Mouse (Mus musculus) embryonic fibroblast, embryonic 13.5 days (primary cell): ENCODE measurements around the gene Tmem82.

Source experiments
- CTCF ChIP-seq: IDR thresholded peaks from 2 replicates; pipeline ENCODE4 v1.5.1; 2011; ENCODE audit warnings: mild to moderate bottlenecking, control low read depth, low read length, moderate library complexity, borderline replicate concordance; ENCODE audit not compliant: insufficient read depth
- POLR2A ChIP-seq: IDR thresholded peaks from 2 replicates; pipeline ENCODE4 v1.6.1; 2011; ENCODE audit warnings: low read depth, mild to moderate bottlenecking, control low read depth, low read length, moderate library complexity

DNA sequence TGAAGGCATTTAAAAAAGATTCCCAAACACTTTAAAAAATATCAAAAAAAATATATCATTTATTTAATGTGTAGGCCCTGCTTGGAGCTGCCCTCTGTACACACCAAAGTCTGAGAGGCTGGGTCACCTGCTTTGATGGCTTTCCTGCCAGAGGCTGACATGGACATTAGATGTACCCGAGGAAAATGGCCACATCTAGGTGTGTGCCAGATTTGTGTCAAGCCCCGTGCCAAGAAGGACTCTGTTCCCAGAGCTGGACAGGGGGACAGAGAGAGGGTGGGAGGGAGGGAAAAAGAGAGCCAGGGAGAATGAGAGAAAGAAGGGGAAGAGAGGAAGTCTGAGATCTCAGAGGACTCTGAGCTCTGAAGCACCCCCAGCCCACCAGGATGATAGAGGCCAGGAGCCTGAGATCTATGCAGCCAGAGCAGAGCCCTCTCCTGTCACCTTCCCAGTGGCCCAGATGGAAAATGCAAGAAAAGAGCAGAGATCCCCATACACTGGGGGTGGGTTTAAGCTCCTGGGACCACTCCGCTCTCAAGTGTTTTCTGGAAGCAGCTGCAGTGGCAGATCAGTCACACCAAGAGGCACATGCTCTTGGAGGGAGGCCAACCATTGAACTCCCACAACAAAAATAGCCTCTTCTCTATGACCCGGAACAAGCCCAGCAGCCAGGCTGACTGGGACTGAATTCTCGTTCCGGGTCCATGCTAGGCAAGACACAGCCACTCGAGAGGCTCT lies 24.9 kb upstream of the Tmem82 start:
- TF ChIP-seq CTCF, result no peak
- no peak for TF ChIP-seq POLR2A
